Mouse (Mus musculus): ENCODE results near the gene Olfr311.
"Not testable (repeated sequence)": the region's sequence is repeated elsewhere in the genome, so short reads cannot be mapped to it uniquely, and the experiment has no call there.

Gene Olfr311

DNA sequence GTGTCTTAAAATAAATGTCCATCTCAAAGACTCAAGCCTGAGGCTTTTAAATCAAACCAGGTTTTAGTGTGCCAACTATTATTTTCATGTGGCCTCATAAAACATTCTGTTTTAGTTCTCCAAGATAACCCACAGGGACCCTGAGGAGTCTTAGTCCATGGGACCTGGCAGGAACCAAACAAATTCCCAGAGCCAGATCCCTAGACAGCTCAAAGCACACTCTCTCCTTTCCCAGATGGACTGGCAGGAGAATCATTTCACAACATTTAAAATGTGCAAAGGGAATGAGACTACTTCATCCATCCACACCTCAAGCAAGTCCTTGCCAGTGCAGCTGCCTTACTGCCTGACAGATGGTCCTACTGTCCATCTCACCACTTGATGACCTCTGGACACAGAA, at the start of gene Olfr311:
Gene Olfr311 (plus strand): TSS at position 301 of the 400 bp plus-strand sequence.
- not testable (repeated sequence) for DNase-seq (ENCODE audit: low spot score)

DNA sequence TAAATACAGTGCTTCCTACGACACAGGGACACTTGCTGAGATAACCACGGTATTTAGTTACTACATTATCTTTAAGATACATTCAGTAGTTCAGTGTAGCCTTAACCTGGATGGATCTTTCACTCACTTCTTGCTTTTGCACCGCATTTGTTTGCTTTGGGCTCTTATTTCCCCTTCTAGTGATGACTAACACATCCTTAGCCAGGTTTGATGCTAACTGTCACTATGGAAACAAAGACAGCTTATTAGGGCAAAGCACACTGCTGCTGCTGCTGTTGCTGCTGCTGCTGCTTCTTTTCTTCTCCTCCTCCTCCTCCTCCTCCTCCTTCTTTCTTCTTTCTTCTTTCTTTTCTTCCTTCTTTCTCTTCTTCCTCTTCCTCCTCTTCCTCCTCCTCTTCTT, 49.5 kb upstream of the Olfr311 start:
- no peak for DNase-seq (ENCODE audit: low spot score)

DNA sequence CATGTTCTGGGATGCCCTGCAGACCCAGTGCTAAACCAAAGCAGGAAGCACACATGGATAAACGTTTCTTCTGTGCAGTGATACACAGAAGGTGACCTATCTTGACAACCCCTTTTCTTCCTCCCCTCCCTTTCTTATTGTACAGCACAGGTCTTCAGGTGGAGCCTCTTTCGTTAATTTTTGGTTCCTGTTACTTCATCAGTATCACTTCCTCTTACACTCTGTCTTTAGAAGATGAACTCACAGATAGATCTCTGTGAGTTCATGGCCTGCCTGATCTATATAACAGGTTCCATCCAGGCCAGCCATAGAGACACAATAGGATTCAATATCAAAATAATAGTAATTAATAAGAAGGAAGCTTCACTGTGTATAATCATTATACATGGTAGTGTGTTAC, 49.0 kb upstream of the Olfr311 start:
- no peak for DNase-seq (ENCODE audit: low spot score)

DNA sequence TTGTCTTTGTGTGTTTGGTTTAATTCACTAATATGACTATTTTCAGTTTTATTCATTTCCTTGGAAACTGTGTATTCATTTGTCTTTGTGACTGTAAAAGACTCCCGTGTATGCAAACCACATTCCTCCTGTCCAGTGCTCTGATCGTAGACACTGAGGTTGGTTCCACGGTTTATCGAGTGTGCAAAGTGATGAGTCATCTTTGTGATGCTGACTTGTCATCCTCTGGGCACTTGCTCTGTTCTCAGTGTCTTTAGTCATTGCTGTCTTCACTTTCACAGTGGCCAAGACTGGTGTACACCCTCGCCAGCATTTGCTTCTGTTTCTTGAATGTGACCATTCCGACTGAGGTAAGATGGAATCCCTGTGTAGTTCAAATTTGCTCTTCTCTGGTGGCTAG, 48.4 kb upstream of the Olfr311 start:
- DNase-seq (ENCODE audit: low spot score) = no peak

DNA sequence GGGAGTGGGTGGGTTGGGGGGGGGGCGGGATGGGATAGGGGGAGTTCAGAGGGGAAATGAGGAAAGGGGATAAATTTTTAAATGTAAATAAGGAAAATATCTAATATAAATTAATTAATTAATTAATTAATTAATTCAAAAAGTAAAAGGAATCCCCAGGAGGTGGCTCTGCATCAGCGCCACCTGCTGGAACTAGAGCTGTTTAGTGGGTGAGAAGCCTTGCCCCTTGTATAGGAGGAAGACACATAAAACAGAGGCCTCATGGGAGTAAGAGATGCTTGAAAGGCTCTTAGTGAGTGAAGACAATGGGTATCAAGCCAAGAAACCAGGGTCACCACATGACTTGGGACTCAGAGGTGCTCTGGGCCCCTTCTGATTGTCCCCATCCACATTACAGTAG, 43.2 kb upstream of the Olfr311 start:
- no peak for DNase-seq (ENCODE audit: low spot score)

DNA sequence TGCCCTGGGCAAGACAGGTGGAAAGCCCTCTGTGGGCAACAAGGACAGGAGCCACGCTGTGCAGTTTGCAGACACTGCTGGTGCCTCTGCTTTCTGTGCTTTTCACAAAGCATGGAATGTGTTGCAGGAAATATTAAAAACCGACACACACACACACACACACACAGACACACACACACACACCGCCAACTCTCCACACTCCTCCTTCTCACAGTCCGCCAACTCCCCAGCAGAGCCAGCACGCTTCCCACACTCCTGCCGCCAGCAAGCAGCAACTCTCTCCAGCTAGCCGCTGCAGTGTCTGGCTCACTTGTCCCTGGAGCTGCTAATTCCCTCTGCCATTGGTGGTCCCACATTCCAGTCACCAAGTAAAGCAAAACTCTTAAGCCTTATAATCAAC, 42.2 kb upstream of the Olfr311 start:
- DNase-seq (ENCODE audit: low spot score) = no peak

DNA sequence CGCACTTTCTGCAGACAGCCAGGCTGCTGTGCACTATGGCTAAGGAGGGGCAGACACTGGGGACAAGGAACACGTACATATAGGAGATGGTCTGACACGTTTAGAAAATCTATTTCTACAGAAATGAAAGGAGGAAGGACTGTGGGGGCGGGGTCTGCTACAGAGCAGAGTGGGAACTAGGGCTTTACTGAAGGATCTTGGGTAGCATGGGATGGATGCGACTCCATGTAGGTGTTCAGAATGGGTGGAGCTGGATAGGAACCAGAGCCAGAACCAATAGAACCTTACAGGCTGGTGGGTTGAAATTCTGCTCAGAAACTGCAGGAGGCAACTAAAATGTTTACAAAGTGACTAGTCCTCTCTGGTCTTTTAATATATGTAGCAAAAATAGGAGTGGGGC, 39.3 kb upstream of the Olfr311 start:
- DNase-seq (ENCODE audit: low spot score) = no peak

DNA sequence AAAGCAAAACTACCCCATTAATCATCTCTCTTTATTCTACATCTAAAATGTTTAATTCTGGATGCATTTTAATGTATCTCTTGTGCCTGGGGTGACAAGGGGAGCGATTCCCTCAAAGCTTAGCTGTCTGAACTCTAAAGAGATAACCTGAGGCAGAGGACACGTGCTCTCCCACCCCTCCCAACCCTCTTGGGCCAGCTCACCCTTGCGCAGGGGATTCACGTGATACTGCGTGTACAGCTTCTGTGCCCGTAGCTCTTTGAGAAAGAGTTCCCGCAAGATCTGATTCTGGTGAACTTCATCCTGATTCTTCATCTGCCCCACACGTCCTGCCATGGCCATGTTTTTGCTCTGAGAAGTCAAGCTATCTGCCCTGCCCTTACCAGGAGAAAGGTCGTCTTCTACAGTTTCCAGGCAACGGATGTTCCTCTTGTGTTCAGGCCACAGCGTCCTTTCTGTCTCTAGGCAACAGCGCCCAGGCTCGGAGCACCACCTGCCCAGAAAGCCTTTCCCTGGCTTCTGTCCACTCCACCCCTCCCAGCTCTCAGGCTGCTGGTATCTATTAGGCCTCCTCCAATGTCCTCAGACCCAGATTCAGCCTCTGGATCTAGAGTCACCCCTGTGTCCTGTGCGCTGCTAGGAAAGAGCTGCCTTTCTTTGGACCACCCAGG, 37.4 kb upstream of the Olfr311 start, which contains the start of gene Fam183b:
Gene Fam183b (minus strand): TSS at position 403 of the 671 bp plus-strand sequence.
- DNase-seq (ENCODE audit: low spot score) = peak; percentile 79

DNA sequence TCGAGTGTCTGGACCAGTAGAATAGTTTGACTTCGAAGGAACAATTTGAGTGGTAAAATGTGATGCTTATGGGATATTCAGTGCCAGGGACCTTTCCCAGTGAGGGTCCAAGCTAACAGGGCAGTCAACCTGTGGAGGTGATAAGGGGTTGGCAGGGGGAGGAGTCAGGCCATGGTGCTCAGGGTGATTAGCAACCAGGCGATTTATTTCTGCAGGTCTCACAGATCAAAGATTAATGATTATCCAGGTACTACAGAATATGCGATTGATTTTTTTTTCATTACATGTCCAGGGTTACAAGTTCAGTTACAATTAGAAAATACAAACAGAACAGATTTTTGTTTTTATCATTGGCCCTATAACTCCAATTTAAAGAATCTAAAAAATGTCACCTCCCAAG, 35.2 kb upstream of the Olfr311 start:
- no peak for DNase-seq (ENCODE audit: low spot score)

DNA sequence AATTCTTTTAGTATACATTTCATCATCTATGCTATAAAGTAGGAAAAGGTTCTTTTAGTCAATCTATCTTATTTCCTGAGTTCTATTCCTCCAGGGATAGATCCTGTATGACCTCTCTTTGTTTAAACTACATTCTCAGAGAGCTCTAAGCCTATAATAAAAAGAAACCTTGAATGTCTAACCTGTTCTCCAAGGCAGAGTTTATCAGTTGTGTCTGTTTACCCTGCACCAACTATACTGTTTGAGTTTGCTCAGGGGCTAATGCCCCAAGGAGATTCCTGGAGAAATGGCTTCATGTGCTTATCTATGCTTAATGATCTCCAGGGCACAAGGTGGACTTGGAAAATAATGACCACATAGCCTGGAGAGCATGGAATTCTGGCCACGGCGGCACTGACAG, 34.7 kb upstream of the Olfr311 start:
- DNase-seq (ENCODE audit: low spot score) = no peak

DNA sequence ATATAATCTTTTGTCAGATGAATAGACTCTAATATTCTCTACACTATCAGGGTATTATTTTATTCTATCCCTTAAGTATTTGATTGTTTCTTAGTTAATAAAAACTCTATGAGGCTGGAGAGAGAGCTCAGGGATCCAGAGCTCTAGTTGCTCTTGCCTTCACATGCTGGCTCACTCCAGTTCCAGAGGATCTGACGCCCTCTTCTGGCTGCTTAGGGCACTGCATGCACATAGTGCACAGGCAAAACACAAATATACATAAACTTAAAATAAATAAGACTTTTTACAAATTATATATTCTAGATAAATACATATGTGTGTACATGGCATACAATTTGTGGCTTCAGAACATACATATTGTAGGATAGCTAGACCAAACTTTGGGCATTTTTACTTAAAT, 27.1 kb upstream of the Olfr311 start:
- DNase-seq (ENCODE audit: low spot score) = no peak

DNA sequence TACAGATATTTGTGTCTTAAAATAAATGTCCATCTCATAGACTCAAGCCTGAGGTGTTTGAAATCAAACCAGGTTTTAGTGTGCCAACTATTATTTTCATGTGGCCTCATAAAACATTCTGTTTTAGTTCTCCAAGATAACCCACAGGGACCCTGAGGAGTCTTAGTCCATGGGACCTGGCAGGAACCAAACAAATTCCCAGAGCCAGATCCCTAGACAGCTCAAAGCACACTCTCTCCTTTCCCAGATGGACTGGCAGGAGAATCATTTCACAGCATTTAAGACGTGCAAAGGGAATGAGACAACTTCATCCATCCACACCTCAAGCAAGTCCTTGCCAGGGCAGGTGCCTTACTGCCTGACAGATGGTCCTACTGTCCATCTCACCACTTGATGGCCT, 24.4 kb upstream of the Olfr311 start, which contains the start of gene Olfr313:
Gene Olfr313 (plus strand): TSS at position 301 of the 400 bp plus-strand sequence.
- not testable (repeated sequence) for DNase-seq (ENCODE audit: low spot score)

DNA sequence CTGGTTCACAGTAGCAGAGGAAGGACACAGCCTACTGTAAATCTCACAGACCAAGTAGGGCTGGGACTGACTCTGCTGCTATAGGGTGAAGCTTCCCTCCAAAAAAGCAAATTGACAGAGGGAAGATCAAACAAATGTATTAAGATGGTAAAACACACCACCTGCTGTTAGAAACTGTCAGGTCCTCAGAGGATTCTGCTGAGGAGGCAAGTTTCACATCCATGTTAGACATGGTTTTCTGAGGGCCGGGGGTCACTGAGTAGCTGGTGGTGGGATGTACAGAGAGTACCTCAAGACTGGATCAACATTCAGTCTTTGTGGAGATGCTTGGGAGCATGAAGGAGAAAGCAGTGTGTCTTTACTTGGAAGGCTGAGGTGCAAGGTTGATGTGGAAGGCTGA, 23.4 kb upstream of the Olfr311 start:
- DNase-seq (ENCODE audit: low spot score) = no peak

DNA sequence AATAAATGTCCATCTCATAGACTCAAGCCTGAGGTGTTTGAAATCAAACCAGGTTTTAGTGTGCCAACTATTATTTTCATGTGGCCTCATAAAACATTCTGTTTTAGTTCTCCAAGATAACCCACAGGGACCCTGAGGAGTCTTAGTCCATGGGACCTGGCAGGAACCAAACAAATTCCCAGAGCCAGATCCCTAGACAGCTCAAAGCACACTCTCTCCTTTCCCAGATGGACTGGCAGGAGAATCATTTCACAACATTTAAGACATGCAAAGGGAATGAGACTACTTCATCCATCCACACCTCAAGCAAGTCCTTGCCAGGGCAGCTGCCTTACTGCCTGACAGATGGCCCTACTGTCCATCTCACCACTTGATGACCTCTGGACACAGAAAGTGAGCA, 10.1 kb upstream of the Olfr311 start, which contains the start of gene Olfr312:
Gene Olfr312 (plus strand): TSS at position 301 of the 400 bp plus-strand sequence.
- not testable (repeated sequence) for DNase-seq (ENCODE audit: low spot score)

DNA sequence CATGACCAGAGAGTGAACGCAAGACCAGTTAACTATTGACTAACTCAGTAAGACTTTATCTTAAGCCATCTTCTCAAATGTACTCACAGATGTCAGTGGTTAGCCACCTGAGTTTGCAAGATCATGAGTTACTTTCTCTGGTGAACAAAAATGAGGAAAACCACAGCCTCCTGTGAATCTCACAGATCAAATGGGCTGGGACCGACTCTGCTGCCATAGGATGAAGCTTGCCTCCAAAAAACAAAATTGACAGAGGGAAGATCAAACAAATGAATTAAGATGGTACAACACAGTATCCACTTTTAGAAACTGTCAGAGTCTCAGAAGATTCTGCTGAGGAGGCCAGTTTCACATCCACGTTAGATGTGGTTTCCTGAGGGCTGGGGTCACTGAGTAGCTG, 9.3 kb upstream of the Olfr311 start:
- no peak for DNase-seq (ENCODE audit: low spot score)

DNA sequence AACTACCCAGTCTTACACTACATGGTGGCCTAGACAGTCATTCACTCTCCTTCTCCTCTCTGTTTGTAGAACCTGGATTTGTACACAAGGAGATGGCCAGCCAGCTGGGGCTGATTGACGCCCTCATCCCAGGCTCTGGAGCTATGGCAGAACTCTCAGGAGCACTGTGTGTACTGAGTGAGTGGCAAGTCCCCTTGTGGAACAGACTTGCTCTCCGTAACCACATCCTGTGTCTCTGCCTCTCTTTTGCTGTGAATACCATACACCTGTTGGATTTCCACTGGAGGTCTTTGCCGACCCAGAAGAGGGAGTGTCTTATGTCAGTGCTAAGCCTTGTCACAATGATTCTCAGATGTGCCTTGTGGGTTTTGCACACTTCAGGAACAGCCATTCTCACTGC, 6.5 kb upstream of the Olfr311 start:
- not testable (repeated sequence) for DNase-seq (ENCODE audit: low spot score)

DNA sequence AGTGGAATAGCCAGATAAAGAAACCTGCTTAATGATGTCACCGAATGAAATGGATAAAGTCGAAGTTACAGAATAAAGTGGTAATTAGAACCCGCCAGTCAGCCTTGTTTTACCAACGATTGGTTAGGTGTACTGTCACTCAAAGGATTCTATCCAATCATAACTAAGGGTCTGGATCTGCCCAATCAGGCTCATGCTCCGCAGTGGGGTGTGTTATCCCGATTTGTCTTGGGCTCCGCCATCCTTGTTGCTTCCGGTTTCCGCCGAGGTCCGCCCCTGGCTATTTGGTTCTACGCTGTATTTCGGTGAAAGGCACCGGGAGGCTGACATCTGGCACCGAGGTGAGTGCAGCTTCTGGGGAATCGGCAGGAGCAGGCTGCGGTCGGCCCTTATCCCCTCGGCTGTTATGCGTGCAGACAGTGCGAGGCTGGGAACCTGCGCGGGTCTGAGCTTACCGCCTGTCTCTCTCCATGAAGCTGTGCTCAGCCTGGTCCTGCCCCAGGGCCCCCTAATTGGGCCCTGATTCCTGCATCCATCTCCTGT, 7.9 kb downstream of the Olfr311 start, which contains the start of gene Gm12258:
Gene Gm12258 (plus strand): TSS at position 240 of the 543 bp plus-strand sequence.
- peak; percentile 98 for DNase-seq (ENCODE audit: low spot score)

DNA sequence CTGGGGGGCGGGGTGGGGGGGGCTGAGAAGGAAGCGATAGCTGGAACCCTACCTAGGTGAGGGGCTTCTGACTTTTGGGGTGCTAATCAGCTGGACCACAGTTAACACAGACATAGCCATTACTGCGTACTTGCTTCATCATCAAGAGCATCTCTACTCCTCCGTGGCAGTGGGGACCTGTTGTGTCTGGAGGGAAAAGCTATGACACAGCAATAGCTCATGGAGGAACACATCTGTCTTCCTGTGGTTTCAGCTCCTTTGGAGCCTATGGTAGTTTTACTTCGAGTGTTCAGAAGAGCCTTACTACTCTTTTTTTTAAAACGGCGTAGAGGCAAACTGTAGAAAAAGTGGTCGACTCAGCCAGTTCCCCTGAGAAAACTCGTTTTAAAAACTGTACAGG, 8.6 kb downstream of the Olfr311 start:
- no peak for DNase-seq (ENCODE audit: low spot score)

DNA sequence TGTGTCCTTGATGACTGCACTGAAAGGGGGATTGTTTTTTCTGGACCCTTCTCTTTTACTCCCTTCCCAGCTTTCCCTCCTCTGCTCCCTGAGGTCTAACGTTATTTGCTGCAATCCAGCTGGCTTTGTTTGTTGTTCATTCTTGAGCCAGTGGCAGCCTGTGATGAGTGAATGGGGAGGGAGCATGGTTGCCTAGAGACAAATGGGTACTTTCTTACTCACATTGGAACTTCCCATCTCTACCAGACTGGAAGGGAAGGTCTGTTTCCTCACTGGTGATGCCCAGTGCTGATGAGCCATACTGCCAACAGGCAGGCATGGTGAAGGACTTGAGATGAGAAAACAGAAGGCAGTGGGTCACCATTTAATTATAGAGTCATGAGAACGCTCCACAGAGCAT, 10.7 kb downstream of the Olfr311 start:
- no peak for DNase-seq (ENCODE audit: low spot score)

DNA sequence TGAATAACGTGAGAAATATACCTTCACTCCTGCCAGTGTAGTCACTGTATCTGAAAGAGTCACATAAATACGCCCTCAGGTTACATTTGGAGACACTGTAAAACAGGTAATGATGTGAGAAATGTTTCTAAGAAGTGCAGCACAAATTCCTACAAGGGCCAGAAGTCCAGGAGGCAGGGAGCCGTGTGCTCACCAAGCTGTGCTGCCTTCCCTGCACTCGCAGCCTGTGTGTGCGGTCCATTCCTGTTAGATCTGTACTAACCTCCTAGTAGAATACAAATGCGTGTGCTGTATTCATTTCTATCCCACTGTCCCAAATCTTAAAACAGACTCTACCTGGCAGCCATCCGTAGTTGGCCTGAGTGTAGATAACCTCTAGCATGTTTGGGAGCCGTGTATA, 21.7 kb downstream of the Olfr311 start:
- no peak for DNase-seq (ENCODE audit: low spot score)

DNA sequence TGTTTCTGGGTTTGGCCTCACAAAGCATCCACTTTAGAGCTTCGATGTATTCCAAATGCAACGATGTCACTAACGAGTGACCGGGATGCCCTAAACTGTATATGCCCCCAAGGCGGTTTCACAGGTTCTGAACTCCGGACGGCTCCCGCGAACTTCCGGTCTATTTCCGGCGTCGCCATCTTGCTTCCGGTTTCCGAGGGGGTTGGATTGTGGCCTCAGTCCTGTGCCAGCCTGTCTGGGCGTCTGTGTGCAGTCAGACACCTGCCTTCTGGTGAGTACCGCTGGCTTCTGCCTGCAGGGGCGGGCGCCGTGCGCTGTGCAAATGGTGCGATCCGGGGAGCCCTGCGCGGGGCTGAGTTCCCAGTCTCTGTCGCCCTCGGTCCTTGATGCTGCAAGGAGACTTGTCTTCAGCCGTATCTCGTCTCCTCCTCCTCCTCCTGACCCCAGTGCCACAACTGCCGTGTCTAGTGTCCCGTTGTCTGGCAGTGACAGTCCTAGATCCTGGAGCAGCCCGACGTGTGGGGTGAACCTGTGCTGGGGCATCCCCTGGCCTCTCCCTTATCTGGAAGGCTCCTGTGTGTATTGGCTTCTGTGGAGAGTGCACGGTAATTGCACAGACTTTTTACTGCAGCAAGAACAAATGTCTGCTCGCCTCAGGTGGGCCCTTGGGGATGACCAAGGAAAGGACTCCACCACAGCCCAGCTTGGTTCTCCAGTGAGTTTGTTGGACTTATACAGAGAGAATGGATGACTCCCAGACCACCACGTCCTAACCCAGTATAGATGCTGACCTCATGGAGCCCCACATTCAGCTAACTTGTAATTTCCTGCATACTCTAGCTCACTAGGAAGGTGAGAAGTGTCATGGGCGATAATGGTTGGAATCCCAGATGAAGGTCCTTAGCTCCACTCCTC, 28.2 kb downstream of the Olfr311 start, which contains the start of gene 2810021J22Rik:
Gene 2810021J22Rik (plus strand): TSS at position 178 of the 915 bp plus-strand sequence.
- peak; percentile 86 for DNase-seq (ENCODE audit: low spot score)

DNA sequence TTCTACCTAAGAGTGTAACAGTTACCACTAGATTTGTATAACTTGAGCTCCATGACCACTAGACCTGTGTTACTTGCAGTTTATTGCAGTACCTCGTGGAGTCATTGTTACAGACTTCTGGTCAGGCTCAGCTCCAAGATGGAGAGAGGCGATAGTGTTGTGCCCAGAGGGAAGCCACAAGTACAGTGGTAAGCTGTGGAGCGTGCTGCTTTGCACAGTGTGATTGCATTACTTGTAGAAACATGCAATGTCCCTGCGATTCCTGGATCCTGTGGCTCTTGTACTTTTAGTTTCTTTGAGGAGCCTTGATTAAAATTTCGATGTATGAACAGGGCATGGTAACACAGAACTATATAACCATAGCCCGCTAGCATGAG, 28.9 kb downstream of the Olfr311 start:
- no peak for DNase-seq (ENCODE audit: low spot score)

DNA sequence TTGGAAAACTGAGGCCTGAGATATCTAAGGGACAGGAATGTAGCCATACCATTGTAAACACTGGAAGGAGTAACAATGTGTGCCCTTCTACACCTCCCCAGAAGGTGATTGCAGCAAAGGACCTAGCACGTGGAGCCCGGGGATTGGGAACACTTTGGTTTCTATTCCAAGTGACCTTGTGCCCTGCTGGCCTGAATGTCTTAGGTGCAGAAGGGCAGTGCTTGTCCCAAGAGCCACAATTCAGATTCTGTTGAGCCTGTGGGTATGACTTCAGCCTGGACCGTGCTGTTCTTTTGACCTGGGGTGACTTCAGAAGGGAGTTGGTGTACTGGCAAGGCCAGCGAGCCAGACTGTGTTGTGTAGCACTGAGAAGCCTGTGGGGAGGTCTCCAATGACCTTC, 31.9 kb downstream of the Olfr311 start:
- no peak for DNase-seq (ENCODE audit: low spot score)
